Mouse (Mus musculus) hindbrain, embryonic 14.5 days (tissue): ENCODE data around the gene Gm11444. TPM values are rescaled to one million over a fixed set of nuclear protein-coding genes. Genes with fewer than 3 reads are reported as not detected.

Experiments
- ATAC-seq: fragments of 200-750 bp; cut with Nextera tagmentation; 2 replicates; pipeline ENCODE4 v1.8.0; 2017; ENCODE audit warnings: moderate number of reproducible peaks, mild to moderate bottlenecking, moderate TSS enrichment, moderate library complexity; ENCODE audit not compliant: low FRiP score
- DNase-seq: peaks from one replicate; pipeline ENCODE4 v3.0.0-alpha.2; 2015; ENCODE audit warnings: low spot score
- H3K27ac ChIP-seq: fragments of 300-500 bp; sonication (generic); 2 replicates; pipeline ENCODE4 v1.5.1; 2014; ENCODE audit warnings: mild to moderate bottlenecking, moderate library complexity
- H3K27me3 ChIP-seq: fragments of 300-500 bp; sonication (generic); 2 replicates; pipeline ENCODE4 v1.6.1; 2014; ENCODE audit warnings: mild to moderate bottlenecking, low read length, mixed read lengths; ENCODE audit not compliant: control insufficient read depth, insufficient read depth
- H3K36me3 ChIP-seq: fragments of 300-500 bp; sonication (generic); replicated peaks from 2 replicates; pipeline ENCODE4 v1.6.1; 2014; ENCODE audit not compliant: control insufficient read depth, insufficient read depth
- H3K4me1 ChIP-seq: fragments of 300-500 bp; sonication (generic); replicated peaks from 2 replicates; pipeline ENCODE4 v1.6.1; 2014; ENCODE audit warnings: antibody characterized with exemption, low read length, mixed read lengths; ENCODE audit not compliant: control insufficient read depth, insufficient read depth
- H3K4me2 ChIP-seq: fragments of 300-500 bp; sonication (generic); replicated peaks from 2 replicates; pipeline ENCODE4 v1.6.1; 2014; ENCODE audit warnings: mild to moderate bottlenecking, moderate library complexity
- H3K4me3 ChIP-seq: fragments of 300-500 bp; sonication (generic); replicated peaks from 2 replicates; pipeline ENCODE4 v1.5.1; 2014; ENCODE audit warnings: mild to moderate bottlenecking, low read length
- H3K9ac ChIP-seq: fragments of 300-500 bp; sonication (generic); 2 replicates; pipeline ENCODE4 v1.6.1; 2014
- H3K9me3 ChIP-seq: fragments of 300-500 bp; sonication (generic); 2 replicates; pipeline ENCODE4 v1.6.1; 2016; ENCODE audit warnings: low read length; ENCODE audit not compliant: control insufficient read depth
- WGBS: fragments of 180-500 bp; shearing (Covaris S2); extraction: QIAGEN DNeasy Blood & Tissue Kit; methylation state at CpG from one replicate; pipeline ENCODE4 v1.1.7; 2014; 5-methylcytosine and 5-hydroxymethylcytosine counted together
- polyA plus RNA-seq: library from polyadenylated mRNA; unstranded; fragments of >200 nt; fragmentation: Nextera tagmentation; extraction: Ambion mirVana; gene quantifications from 2 replicates; pipeline ENCODE4 v1.2.1, GENCODE M21; 2014

Gene Gm11444
- polyA plus RNA-seq, 1 experiment from 2014 or later, result not detected

DNA sequence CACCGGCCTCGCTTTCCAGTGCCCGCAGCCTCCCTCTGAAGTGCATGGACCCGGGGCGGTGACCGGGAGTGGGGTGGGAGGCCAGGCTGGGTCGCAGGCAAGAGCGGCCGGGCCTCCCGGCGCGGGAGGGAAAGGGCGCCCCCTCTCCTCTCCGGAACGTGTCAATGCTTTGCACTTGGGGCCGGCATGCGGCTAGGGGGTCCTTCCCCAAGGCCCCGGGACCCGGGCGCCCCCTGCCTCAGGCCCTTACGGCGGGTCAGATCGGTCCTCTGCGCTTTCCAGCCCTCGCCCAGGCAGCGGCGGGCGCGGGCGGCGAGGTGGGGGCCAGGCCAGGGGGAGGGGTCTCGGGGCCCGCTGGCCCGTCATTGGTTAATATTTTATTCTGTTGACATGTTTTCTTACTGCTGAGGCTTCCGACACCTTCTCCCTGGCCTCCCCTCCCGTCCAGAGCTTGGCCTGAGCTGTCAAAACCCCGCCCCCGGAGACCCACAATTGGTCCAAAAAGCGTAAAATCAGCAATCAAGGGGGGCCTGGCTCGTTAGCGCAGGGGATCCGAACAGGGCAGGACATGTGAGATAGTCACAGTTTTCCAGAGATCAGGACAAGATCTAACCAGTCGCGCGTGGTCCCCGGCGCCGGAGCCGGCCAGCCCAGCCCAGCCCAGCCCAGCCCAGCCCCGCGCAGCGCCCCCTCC lies 17.8 kb downstream of the Gm11444 start, which contains the start of gene Tbx2:
TSS of gene Tbx2 (plus strand) at position 321 of the 694 bp plus-strand sequence.
- ATAC-seq (0 out of 2 replicates have a peak, but pooled peaks have one; percentile 45), DNase-seq (no peak)
- H3K4me1 ChIP-seq, result no peaks in the 10 kb centered on the region; the same call in 1 of the 2 replicates
- WGBS, result 0% methylated on average over 42 of the region's 52 CpGs
- H3K9ac ChIP-seq, result peak within 1 kb of the TSS; percentile 50; the same call in 1 of the 2 replicates
- H3K27ac ChIP-seq, result no peak within 1 kb of the TSS; the same call in 1 of the 2 replicates
- H3K4me2 ChIP-seq, result peak within 1 kb of the TSS; percentile 54
- H3K9me3 ChIP-seq, result no peaks in the 10 kb centered on the region
- no peaks in the 10 kb centered on the region for H3K36me3 ChIP-seq
- H3K4me3 ChIP-seq, result peak within 1 kb of the TSS; percentile 27
- peaks cover 86% of the 10 kb centered on the region for H3K27me3 ChIP-seq

DNA sequence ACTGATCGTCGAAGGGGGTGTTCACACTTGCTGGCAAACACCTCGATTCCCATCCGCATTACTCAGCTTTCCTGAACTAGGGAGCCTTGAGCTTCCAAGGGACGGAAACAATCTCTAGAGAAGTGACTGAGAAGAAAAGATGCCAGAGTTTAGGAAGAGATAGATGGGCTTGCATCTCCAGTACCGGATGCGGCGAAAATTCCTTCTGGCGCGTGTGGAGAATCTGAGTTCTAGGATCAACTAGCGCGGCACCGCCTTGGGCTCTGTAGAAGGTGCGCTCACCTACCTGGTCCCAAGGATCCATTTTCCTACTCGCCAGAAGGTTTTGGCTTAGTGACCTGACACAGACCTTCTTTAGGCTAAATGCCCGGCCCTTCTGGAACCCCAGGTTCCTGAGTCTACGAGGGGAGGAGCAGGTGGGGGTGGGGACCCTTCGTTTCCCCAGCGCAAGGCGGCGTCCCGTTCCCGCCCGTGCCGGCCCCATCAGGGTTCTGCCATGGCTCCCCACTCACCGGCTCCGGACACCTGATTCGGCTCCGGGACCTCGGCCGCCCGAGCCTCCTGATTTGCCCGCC lies 18.4 kb downstream of the Gm11444 start:
- Histone ChIP-seq H3K4me1 (no peaks in the 10 kb centered on the region; the same call in 1 of the 2 replicates), H3K9me3 (no peaks in the 10 kb centered on the region), H3K4me3 (peak overlapping the region; percentile 27), H3K4me2 (peak overlapping the region; percentile 54), H3K27me3 (peaks cover 86% of the 10 kb centered on the region), H3K36me3 (no peaks in the 10 kb centered on the region), H3K27ac (no peak overlapping the region), H3K9ac (no peak overlapping the region)
- ATAC-seq (no peak), DNase-seq (no peak)
- under 1% methylated on average over 33 of the region's 33 CpGs for WGBS

DNA sequence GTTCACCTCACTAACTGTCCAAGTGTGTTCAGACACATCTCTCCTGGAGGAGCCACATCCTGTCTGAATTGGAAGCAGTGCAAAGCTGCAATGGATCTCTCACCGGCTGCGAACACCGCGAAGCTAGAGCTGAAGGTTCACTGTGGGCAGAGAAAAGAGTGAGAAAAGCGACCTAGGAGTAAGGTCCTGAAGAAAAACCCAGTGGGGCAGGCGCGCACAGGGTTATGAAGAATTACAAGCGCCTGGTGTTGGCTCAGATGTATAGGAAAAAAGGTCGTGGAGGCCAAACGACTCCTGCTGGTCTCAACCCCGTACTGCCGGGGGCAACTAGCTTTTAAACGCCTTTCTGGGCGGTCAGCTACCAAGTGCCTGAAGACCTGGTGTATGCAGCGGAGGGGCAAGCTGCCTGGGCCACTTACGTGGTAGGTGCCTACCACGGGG lies 19.2 kb downstream of the Gm11444 start:
- Histone ChIP-seq H3K36me3 (no peaks in the 10 kb centered on the region), H3K4me3 (no peak overlapping the region), H3K9ac (no peak overlapping the region), H3K9me3 (no peaks in the 10 kb centered on the region), H3K27me3 (peaks cover 86% of the 10 kb centered on the region), H3K27ac (no peak overlapping the region), H3K4me1 (no peaks in the 10 kb centered on the region; the same call in 1 of the 2 replicates), H3K4me2 (no peak overlapping the region; the same call in 1 of the 2 replicates)
- ATAC-seq, result no peak
- WGBS, result under 1% methylated on average over 17 of the region's 17 CpGs
- DNase-seq, result no peak

DNA sequence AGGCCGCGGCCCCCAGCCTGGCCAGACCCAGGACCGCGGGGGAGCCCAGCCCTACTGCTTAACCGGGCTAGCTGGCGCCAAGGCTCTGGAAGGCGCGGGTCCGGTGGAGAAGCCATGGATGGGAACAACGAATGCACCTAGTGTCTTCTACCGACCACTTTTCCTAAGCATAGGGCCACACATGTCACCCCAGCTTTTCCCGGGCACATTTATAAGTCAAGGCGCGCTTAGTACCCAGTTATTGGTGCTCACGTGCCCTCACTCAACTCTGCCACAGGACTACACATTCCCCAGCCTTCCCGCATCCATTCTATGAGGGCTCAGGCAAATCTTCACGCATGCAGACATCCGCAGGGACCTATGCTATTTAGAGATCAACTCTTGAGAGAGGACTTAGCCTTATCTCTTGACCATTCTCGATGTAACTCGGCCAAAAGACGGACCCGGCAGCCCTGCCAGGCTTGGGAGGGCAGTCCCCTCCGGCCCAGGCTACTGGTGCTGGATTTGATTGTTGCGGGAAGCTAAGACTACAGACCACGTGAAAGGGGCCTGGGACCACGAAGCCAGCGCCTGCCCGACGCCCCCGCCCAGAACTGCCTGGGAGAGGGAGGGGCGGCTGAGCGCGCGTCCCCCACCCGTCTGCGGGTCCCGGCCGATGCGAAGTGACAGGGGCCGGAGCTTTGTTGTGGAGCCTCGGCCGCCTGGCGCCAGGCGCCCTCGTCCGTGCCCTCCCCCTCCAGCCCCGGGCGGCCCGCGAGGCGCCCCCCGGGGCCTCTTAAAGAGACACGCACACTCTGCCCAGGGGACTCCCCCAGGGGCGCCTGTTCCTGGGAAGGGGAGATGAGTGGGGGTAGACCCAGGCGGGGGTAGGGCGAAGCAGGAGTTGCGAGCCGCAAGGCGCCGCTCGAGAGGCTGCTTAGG lies 20.4 kb downstream of the Gm11444 start:
- DNase-seq (no peak), ATAC-seq (no peak)
- Histone ChIP-seq H3K27me3 (peaks cover 86% of the 10 kb centered on the region), H3K36me3 (no peaks in the 10 kb centered on the region), H3K27ac (no peak overlapping the region), H3K4me3 (peak overlapping the region; percentile 11; the same call in 1 of the 2 replicates), H3K4me1 (no peaks in the 10 kb centered on the region; the same call in 1 of the 2 replicates), H3K9ac (0 out of 2 replicates have a peak overlapping the region, but pooled peaks have one; percentile 8), H3K4me2 (peak overlapping the region; percentile 43), H3K9me3 (no peaks in the 10 kb centered on the region)
- WGBS, result under 1% methylated on average over 60 of the region's 61 CpGs

DNA sequence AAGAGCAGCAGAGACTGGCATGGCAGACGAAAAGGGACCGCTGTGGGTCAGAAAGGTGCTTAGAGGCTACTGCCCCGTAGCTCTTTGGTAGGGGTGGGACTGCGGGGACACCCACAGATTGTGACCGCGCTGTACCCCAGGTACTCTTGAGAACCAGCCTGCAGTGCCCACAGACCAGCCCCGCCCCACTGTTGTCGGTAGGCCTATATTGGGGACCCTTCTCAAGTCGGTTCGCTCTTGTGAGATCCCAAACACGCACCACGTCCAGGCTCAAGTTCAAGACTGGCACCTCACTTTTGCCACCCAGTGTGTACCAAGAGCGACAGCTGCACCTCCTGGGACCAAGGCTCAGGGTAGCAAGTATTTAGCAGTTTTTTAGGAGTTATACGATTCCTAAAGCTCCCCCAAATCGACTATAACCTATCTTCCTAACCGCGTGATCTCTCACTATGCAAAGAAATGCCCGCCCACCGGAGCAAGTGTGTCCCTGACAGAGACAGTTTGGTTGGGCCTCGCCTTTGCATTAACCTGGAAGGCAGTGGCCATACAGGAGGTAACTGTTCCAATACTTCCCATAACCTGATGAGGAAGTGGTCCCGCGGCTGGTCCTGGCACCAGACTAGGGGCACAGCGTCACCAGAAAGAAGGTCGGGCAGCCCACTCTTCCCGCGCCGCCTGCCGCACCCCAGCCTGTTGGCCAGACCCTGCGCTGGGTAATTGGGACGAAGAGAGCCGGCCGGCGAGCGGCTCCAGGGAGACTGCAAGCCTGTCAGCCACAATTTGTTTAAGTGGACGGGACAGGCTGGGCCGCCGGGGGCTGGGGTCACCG lies 21.2 kb downstream of the Gm11444 start:
- WGBS, result 8% methylated on average over 38 of the region's 38 CpGs
- H3K36me3 ChIP-seq, result no peaks in the 10 kb centered on the region
- H3K9ac ChIP-seq, result no peak overlapping the region
- H3K27ac ChIP-seq, result no peak overlapping the region
- ATAC-seq, result no peak
- no peaks in the 10 kb centered on the region; the same call in 1 of the 2 replicates for H3K4me1 ChIP-seq
- H3K27me3 ChIP-seq, result peaks cover 85% of the 10 kb centered on the region
- DNase-seq, result no peak
- H3K4me2 ChIP-seq, result peak overlapping the region; percentile 43; the same call in 1 of the 2 replicates
- H3K9me3 ChIP-seq, result no peaks in the 10 kb centered on the region
- no peak overlapping the region for H3K4me3 ChIP-seq

DNA sequence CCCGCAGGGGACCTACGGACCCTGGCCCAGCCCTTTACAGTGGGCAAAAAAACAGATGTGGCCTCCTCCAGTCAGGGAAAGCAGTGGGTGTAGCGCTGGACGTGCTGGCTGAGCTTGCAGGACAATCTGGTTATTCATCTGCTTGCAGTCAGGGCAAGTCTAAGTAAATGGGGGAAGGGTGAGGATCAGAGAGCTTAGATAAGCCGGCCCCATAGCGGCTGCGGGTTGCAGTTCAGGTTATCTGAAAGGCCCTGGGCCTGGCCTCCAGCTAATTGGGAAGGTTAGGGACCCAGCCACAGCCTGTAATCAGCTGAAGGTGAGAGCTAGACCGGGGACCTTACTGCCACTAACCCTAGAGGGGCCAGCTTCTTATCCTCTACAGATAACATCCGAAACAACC lies 22.8 kb downstream of the Gm11444 start:
- no peak overlapping the region for H3K4me2 ChIP-seq
- WGBS, result 19% methylated on average over 9 of the region's 9 CpGs
- no peaks in the 10 kb centered on the region for H3K36me3 ChIP-seq
- no peak overlapping the region for H3K9ac ChIP-seq
- ATAC-seq (no peak), DNase-seq (no peak)
- no peak overlapping the region for H3K27ac ChIP-seq
- H3K9me3 ChIP-seq, result no peaks in the 10 kb centered on the region
- no peaks in the 10 kb centered on the region for H3K4me1 ChIP-seq
- H3K27me3 ChIP-seq, result peaks cover 89% of the 10 kb centered on the region
- H3K4me3 ChIP-seq, result no peak overlapping the region

DNA sequence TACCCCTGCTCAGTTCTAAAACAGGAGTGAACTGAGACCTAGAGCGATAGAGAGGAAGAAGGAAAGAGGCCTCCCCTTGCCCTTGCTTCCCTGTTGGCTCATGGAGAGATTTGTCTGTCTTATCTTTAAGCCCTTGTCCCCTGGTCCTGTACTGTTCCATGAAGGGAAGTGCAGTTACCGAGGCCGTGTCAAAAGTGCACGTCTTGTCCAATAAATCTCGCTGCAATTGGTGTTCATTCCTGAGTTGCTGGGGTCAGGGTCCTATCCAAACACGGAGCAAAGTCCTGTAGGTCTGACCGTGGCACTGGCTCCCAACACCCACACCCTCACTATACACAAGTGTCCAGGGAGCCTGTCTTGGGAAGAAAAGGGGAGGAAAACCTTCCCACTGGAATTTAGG lies 24.3 kb downstream of the Gm11444 start:
- H3K36me3 ChIP-seq, result no peaks in the 10 kb centered on the region
- no peak overlapping the region for H3K27ac ChIP-seq
- H3K9me3 ChIP-seq, result no peaks in the 10 kb centered on the region
- ATAC-seq (no peak), DNase-seq (no peak)
- no peak overlapping the region for H3K4me3 ChIP-seq
- no peak overlapping the region for H3K9ac ChIP-seq
- peaks cover 76% of the 10 kb centered on the region for H3K27me3 ChIP-seq
- WGBS, result 86% methylated on average over 7 of the region's 7 CpGs
- H3K4me2 ChIP-seq, result no peak overlapping the region
- H3K4me1 ChIP-seq, result no peaks in the 10 kb centered on the region

DNA sequence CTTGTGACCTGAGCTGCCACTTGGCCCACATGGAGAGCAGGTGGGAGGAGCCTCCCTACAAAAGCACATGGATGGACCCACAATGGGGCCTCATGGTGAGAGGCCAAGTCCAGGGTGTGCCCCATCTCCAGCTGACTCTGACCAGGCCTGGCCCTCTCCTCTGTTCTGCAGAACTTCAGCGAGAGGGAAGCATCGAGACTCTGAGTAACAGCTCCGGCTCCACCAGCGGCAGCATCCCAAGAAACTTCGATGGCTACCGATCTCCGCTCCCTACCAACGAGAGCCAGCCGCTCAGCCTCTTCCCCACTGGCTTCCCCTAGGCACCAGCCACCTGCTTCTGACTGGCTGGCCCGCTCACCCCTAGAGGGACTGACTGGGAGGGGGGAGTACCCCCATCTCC lies 25.1 kb downstream of the Gm11444 start:
- H3K4me3 ChIP-seq, result no peak overlapping the region
- H3K36me3 ChIP-seq, result no peaks in the 10 kb centered on the region
- DNase-seq (no peak), ATAC-seq (no peak)
- H3K4me2 ChIP-seq, result no peak overlapping the region
- 59% methylated on average over 10 of the region's 10 CpGs for WGBS
- no peak overlapping the region for H3K27ac ChIP-seq
- no peaks in the 10 kb centered on the region for H3K4me1 ChIP-seq
- peaks cover 68% of the 10 kb centered on the region for H3K27me3 ChIP-seq
- no peaks in the 10 kb centered on the region for H3K9me3 ChIP-seq
- no peak overlapping the region for H3K9ac ChIP-seq
